Mouse (Mus musculus) mammary gland, adult 2 months (tissue): Measurements from ENCODE around the gene Klhdc8a. TPM values are rescaled to one million over a fixed set of nuclear protein-coding genes. Genes with fewer than 3 reads are reported as not detected.

Source experiments
- polyA plus RNA-seq: library from polyadenylated mRNA; depleted of rRNA; stranded (reverse); fragments of >200 nt; gene quantifications from 2 replicates; pipeline ENCODE4 v1.2.3, GENCODE M21; 2012; ENCODE audit warnings: low replicate concordance; rRNA removed

The Klhdc8a gene
- 0.22 and 0.30 TPM in 2 replicates for polyA plus RNA-seq

DNA sequence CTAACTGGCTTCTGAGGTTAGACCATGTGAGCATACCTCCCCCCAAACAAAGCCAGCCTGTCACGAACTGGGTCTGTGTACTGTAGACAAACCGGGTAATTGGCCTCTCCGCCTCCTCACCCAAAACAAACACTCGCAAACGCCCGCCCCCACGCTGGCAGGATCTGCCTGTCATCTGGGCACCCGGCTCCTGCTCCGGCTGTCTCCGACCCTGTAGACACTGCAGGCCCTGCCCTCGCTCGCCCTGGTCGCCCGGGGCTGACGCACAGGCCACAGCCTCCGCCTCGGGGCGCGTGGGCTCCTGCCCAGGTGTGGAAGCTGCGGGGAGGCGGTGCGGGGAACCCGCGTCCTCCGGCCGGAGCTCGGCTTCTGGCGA is at the start of gene Klhdc8a:
Gene Klhdc8a, plus strand, starts transcription at position 202 of the 376 bp plus-strand sequence.

DNA sequence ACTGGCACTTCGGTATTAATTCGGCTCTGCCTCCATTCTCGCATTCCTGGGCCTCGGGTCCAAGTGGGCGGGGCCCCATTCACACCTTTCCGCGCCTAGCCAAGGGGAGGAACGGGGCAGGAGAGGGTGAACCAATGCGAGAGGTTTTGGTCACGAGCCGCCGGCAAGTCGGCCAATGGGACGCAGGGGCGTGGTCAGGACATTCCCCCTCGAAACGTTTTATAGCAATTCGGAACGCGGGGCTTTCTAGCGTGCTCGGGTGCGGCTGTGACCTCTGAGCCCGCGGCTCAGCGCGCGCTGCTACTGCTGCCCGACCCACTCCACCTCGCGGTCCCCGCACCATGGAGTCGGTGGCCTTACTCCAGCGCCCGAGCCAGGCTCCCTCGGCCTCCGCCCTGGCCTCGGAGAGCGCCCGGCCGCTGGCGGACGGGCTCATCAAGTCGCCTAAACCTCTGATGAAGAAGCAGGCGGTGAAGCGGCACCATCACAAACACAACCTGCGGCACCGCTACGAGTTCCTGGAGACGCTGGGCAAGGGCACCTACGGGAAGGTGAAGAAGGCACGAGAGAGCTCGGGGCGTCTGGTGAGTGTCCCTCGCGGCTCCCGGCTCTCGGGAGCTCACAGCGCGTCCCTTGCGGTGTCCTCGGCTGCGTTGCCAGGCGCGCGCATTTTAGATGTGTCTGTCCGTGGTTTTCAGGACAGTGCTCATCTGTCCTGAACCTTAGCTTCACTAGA is 17.6 kb downstream of the Klhdc8a start, which contains the start of gene Nuak2:
Gene Nuak2, plus strand, starts transcription at position 238 of the 736 bp plus-strand sequence.

Other genes with a start within 250 kb of the Klhdc8a start
- 4.3 and 9.2 TPM in 2 replicates for gene Mfsd4a, start 230.6 kb upstream of the Klhdc8a start, polyA plus RNA-seq
- gene Cdk18, start 158.9 kb upstream of the Klhdc8a start, polyA plus RNA-seq: 22.3 and 23.9 TPM in 2 replicates
- not detected in 2 replicates for gene Lemd1, start 107.2 kb upstream of the Klhdc8a start, polyA plus RNA-seq
- gene AC124108.1, start 107.2 kb upstream of the Klhdc8a start, polyA plus RNA-seq: 0.04 TPM in 1 of 2 replicates, not detected in the other
- not detected in 2 replicates for gene Gm10188, start 68.9 kb upstream of the Klhdc8a start, polyA plus RNA-seq
- 9.0 and 14.4 TPM in 2 replicates for gene Nuak2, start 17.5 kb downstream of the Klhdc8a start, polyA plus RNA-seq
- gene Tmcc2, start 92.7 kb downstream of the Klhdc8a start, polyA plus RNA-seq: 16.7 and 21.7 TPM in 2 replicates
- 11.2 and 14.3 TPM in 2 replicates for gene Dstyk, start 118.9 kb downstream of the Klhdc8a start, polyA plus RNA-seq
- gene Rbbp5, start 178.7 kb downstream of the Klhdc8a start, polyA plus RNA-seq: 9.4 and 25.5 TPM in 2 replicates
- gene Tmem81, start 207.6 kb downstream of the Klhdc8a start, polyA plus RNA-seq: 2.1 and 2.6 TPM in 2 replicates
- gene Cntn2, start 244.6 kb downstream of the Klhdc8a start, polyA plus RNA-seq: 0.39 and 0.67 TPM in 2 replicates